Mouse (Mus musculus): ENCODE measurements around the gene Dbndd2.
A peak's percentile ranks its signal among the peaks of the same experiment; 100 is the strongest.

Gene Dbndd2

GRCm38 (mm10) chr2:164454846-164455245, 31.1 kb upstream of the Dbndd2 start:
- DNase-seq = peak; percentile 75

GRCm38 (mm10) chr2:164455421-164456190, 30.3 kb upstream of the Dbndd2 start:
- no peak for DNase-seq

GRCm38 (mm10) chr2:164456413-164456812, 29.5 kb upstream of the Dbndd2 start:
- no peak for DNase-seq

GRCm38 (mm10) chr2:164456864-164457300, 29.0 kb upstream of the Dbndd2 start, which contains the start of gene Sys1:
Sys1 (plus strand) TSS chr2:164456964.
- no peak for DNase-seq

GRCm38 (mm10) chr2:164457942-164458341, 28.0 kb upstream of the Dbndd2 start:
- DNase-seq = no peak

GRCm38 (mm10) chr2:164458535-164458934, 27.4 kb upstream of the Dbndd2 start:
- no peak for DNase-seq

GRCm38 (mm10) chr2:164460745-164461551, 25.0 kb upstream of the Dbndd2 start, which contains the start of gene Gm20458:
Gm20458 (plus strand) TSS chr2:164460967.
- DNase-seq = peak; percentile 94

- no peak for DNase-seq
Measured at GRCm38 (mm10) chr2:164465161-164465560, 20.7 kb upstream of the Dbndd2 start.

- no peak for DNase-seq
Measured at GRCm38 (mm10) chr2:164466787-164467186, 19.1 kb upstream of the Dbndd2 start.

GRCm38 (mm10) chr2:164470254-164470653, 15.7 kb upstream of the Dbndd2 start:
- peak; percentile 56 for DNase-seq

- DNase-seq = no peak
Measured at GRCm38 (mm10) chr2:164473624-164474023, 12.3 kb upstream of the Dbndd2 start, which contains the start of gene Trp53tg5. Trp53tg5 (minus strand) TSS chr2:164473724.

- peak; percentile 83 for DNase-seq
Measured at GRCm38 (mm10) chr2:164486258-164487114, 580 bp downstream of the Dbndd2 start.

GRCm38 (mm10) chr2:164487115-164487527, 1.2 kb downstream of the Dbndd2 start:
- no peak for DNase-seq

- DNase-seq = peak; percentile 58
Measured at GRCm38 (mm10) chr2:164487812-164488211, 1.9 kb downstream of the Dbndd2 start.

GRCm38 (mm10) chr2:164494126-164494525, 8.2 kb downstream of the Dbndd2 start:
- DNase-seq = no peak

- DNase-seq = no peak
Measured at GRCm38 (mm10) chr2:164496331-164496730, 10.4 kb downstream of the Dbndd2 start.

GRCm38 (mm10) chr2:164496847-164497690, 11.2 kb downstream of the Dbndd2 start, which contains the start of gene Pigt:
Pigt (plus strand) TSS chr2:164497520.
- DNase-seq = peak; percentile 87

- DNase-seq = no peak
Measured at GRCm38 (mm10) chr2:164497691-164498268, 11.9 kb downstream of the Dbndd2 start.

GRCm38 (mm10) chr2:164499317-164499716, 13.4 kb downstream of the Dbndd2 start:
- no peak for DNase-seq

- DNase-seq = no peak
Measured at GRCm38 (mm10) chr2:164500511-164500910, 14.6 kb downstream of the Dbndd2 start.

GRCm38 (mm10) chr2:164504919-164505318, 19.0 kb downstream of the Dbndd2 start:
- DNase-seq = no peak
